Mouse (Mus musculus): ENCODE measurements around the gene Rhno1. TPM values are rescaled to one million over a fixed set of nuclear protein-coding genes. Genes with fewer than 3 reads are reported as not detected.

Rhno1 gene
- 22.8 and 23.1 TPM in 2 replicates for total RNA-seq (2014; rRNA removed)
- polyA plus RNA-seq (2015; fragmentation: Nextera tagmentation; extraction: Ambion mirVana) = 53.9 and 55.2 TPM in 2 replicates

GRCm38 (mm10) chr6:128362381-128363006 lies at the start of gene Rhno1, which contains the start of gene Foxm1:
Gene Rhno1, minus strand, starts transcription at chr6:128362911.
Gene Foxm1, plus strand, starts transcription at chr6:128362967.
- 1% methylated on average over 53 of the region's 76 CpGs for WGBS
- DNase-seq (ENCODE audit: low spot score) = peak; percentile 91
- no peaks in the 10 kb centered on the region for H3K4me1 ChIP-seq (ENCODE audit: insufficient read depth, low read length)
- peak within 1 kb of the TSS; percentile 83 for H3K27ac ChIP-seq
- H3K9ac ChIP-seq (replicated peaks; ENCODE audit: low read length) = peak within 1 kb of the TSS; percentile 75
- H3K4me2 ChIP-seq (ENCODE audit: low read depth, low read length) = peak within 1 kb of the TSS; percentile 100
- H3K36me3 ChIP-seq (ENCODE audit: insufficient read depth, low read length) = peaks cover 4% of the 10 kb centered on the region; the same call in 1 of the 2 replicates
- no peaks in the 10 kb centered on the region for H3K9me3 ChIP-seq (ENCODE audit: low read length)
- peak; percentile 86 for ATAC-seq
- peak within 1 kb of the TSS; percentile 89 for H3K4me3 ChIP-seq (ENCODE audit: low read length)
- TF ChIP-seq CTCF (IDR thresholded peaks at IDR 0.05; ENCODE audit: low read depth) = no peak
- no peaks in the 10 kb centered on the region for H3K27me3 ChIP-seq (ENCODE audit: insufficient read depth, low read length)

- peak; percentile 46 for ATAC-seq
- peak; percentile 94 for TF ChIP-seq CTCF (IDR thresholded peaks at IDR 0.05; ENCODE audit: low read depth)
- H3K4me2 ChIP-seq (ENCODE audit: low read depth, low read length) = no peak overlapping the region
- H3K9ac ChIP-seq (replicated peaks; ENCODE audit: low read length) = no peak overlapping the region
- peak; percentile 80 for DNase-seq (ENCODE audit: low spot score)
- H3K9me3 ChIP-seq (ENCODE audit: low read length) = no peaks in the 10 kb centered on the region
- H3K36me3 ChIP-seq (ENCODE audit: insufficient read depth, low read length) = peaks cover 30% of the 10 kb centered on the region
- H3K4me3 ChIP-seq (ENCODE audit: low read length) = no peak overlapping the region
- H3K4me1 ChIP-seq (ENCODE audit: insufficient read depth, low read length) = no peaks in the 10 kb centered on the region
- 12% methylated on average over 3 of the region's 3 CpGs for WGBS
- H3K27me3 ChIP-seq (ENCODE audit: insufficient read depth, low read length) = no peaks in the 10 kb centered on the region
- H3K27ac ChIP-seq = no peak overlapping the region; the same call in 1 of the 2 replicates
These were observed 48.4 kb upstream of the Rhno1 start for GRCm38 (mm10) chr6:128411115-128411514.

- H3K9ac ChIP-seq (replicated peaks; ENCODE audit: low read length) = no peak overlapping the region
- H3K4me2 ChIP-seq (ENCODE audit: low read depth, low read length) = no peak overlapping the region
- H3K27ac ChIP-seq = no peak overlapping the region
- no peaks in the 10 kb centered on the region for H3K9me3 ChIP-seq (ENCODE audit: low read length)
- WGBS = 95% methylated on average over 13 of the region's 13 CpGs
- no peaks in the 10 kb centered on the region for H3K4me1 ChIP-seq (ENCODE audit: insufficient read depth, low read length)
- peaks cover 30% of the 10 kb centered on the region for H3K36me3 ChIP-seq (ENCODE audit: insufficient read depth, low read length)
- no peak for DNase-seq (ENCODE audit: low spot score)
- ATAC-seq = no peak; the same call in 1 of the 2 replicates
- no peak overlapping the region for H3K4me3 ChIP-seq (ENCODE audit: low read length)
- TF ChIP-seq CTCF (IDR thresholded peaks at IDR 0.05; ENCODE audit: low read depth) = no peak
- H3K27me3 ChIP-seq (ENCODE audit: insufficient read depth, low read length) = no peaks in the 10 kb centered on the region
These were observed 47.6 kb upstream of the Rhno1 start for GRCm38 (mm10) chr6:128410305-128410704.

GRCm38 (mm10) chr6:128408544-128409125 lies 45.9 kb upstream of the Rhno1 start:
- Histone ChIP-seq H3K4me1 (ENCODE audit: insufficient read depth, low read length) (no peaks in the 10 kb centered on the region), H3K9me3 (ENCODE audit: low read length) (no peaks in the 10 kb centered on the region), H3K27ac (no peak overlapping the region), H3K9ac (replicated peaks; ENCODE audit: low read length) (no peak overlapping the region), H3K36me3 (ENCODE audit: insufficient read depth, low read length) (peaks cover 30% of the 10 kb centered on the region), H3K4me2 (ENCODE audit: low read depth, low read length) (no peak overlapping the region), H3K27me3 (ENCODE audit: insufficient read depth, low read length) (no peaks in the 10 kb centered on the region), H3K4me3 (ENCODE audit: low read length) (no peak overlapping the region)
- TF ChIP-seq CTCF (IDR thresholded peaks at IDR 0.05; ENCODE audit: low read depth) = no peak
- 85% methylated on average over 7 of the region's 7 CpGs for WGBS
- ATAC-seq = no peak
- no peak for DNase-seq (ENCODE audit: low spot score)

GRCm38 (mm10) chr6:128404708-128405107 lies 42.0 kb upstream of the Rhno1 start:
- ATAC-seq (no peak), DNase-seq (ENCODE audit: low spot score) (no peak)
- H3K4me1 ChIP-seq (ENCODE audit: insufficient read depth, low read length) = peaks cover 4% of the 10 kb centered on the region
- no peak overlapping the region for H3K4me2 ChIP-seq (ENCODE audit: low read depth, low read length)
- peaks cover 19% of the 10 kb centered on the region; the same call in 1 of the 2 replicates for H3K36me3 ChIP-seq (ENCODE audit: insufficient read depth, low read length)
- H3K27ac ChIP-seq = no peak overlapping the region
- H3K27me3 ChIP-seq (ENCODE audit: insufficient read depth, low read length) = no peaks in the 10 kb centered on the region
- 44% methylated on average over 5 of the region's 5 CpGs for WGBS
- H3K9ac ChIP-seq (replicated peaks; ENCODE audit: low read length) = no peak overlapping the region
- no peak overlapping the region for H3K4me3 ChIP-seq (ENCODE audit: low read length)
- H3K9me3 ChIP-seq (ENCODE audit: low read length) = no peaks in the 10 kb centered on the region
- TF ChIP-seq CTCF (IDR thresholded peaks at IDR 0.05; ENCODE audit: low read depth) = no peak

GRCm38 (mm10) chr6:128399421-128400185 lies 36.9 kb upstream of the Rhno1 start:
- peak overlapping the region; percentile 57 for H3K4me2 ChIP-seq (ENCODE audit: low read depth, low read length)
- DNase-seq (ENCODE audit: low spot score) (peak; percentile 76), ATAC-seq (peak; percentile 94)
- H3K9ac ChIP-seq (replicated peaks; ENCODE audit: low read length) = peak overlapping the region; percentile 41
- 30% methylated on average over 21 of the region's 21 CpGs for WGBS
- H3K4me3 ChIP-seq (ENCODE audit: low read length) = peak overlapping the region; percentile 31
- H3K4me1 ChIP-seq (ENCODE audit: insufficient read depth, low read length) = peaks cover 4% of the 10 kb centered on the region
- H3K27me3 ChIP-seq (ENCODE audit: insufficient read depth, low read length) = no peaks in the 10 kb centered on the region
- no peaks in the 10 kb centered on the region for H3K36me3 ChIP-seq (ENCODE audit: insufficient read depth, low read length)
- H3K27ac ChIP-seq = peak overlapping the region; percentile 73
- no peaks in the 10 kb centered on the region for H3K9me3 ChIP-seq (ENCODE audit: low read length)
- TF ChIP-seq CTCF (IDR thresholded peaks at IDR 0.05; ENCODE audit: low read depth) = peak; percentile 22; the same call in 1 of the 2 replicates

Data from hindbrain, postnatal 0 days (tissue).